8 mouse cellular contexts compared by ENCODE assay signal in the genomic region with DNA sequence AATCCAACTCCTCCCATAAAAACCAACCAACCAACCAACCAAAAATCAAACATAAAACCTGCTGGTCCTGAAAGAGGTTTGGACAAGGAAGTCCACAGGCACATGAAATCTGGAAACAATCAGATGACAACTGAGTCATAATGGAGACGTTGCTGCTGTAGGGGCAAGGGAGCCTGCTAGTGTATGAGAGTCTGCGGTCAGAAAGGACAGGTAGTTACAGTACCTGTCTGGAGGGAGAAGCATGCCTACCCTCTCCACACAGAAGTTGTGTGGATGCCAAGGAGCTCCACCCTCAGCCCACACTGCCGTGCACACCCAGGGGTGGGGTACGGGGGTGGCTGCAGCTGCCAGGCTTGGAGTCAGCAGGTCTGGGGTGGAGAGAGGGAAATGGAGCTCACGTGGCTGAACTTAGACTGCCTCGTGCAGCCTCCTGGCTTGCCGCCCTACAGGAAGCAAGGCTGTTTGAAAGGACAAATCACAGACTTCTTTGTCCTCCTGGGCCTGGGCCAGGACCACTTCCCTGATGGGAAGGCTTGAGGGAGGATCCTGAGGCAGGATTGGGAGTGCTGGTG. TPM values are rescaled to one million over a fixed set of nuclear protein-coding genes. Genes with fewer than 3 reads are reported as not detected.
DNase-seq lines count a peak whose midpoint lies in the region; ATAC-seq and TF ChIP-seq lines count a peak whose summit lies in the region.

No protein-coding gene starts in this region.

- H3K27ac ChIP-seq in hindbrain, embryonic 13.5 days, result no peak overlapping the region
- no peak overlapping the region for H3K27ac ChIP-seq in hindbrain, embryonic 11.5 days (ENCODE audit: low read depth, low read length)
- peak overlapping the region; percentile 80 for H3K27ac ChIP-seq in heart, adult 2 months
- peak overlapping the region; percentile 92 for H3K27ac ChIP-seq in kidney, embryonic 15.5 days
- peak overlapping the region; percentile 82 for H3K27ac ChIP-seq in limb, embryonic 13.5 days

- TF ChIP-seq CTCF in heart, adult 2 months (IDR thresholded peaks at IDR 0.05), result no peak

- H3K4me3 ChIP-seq in hindbrain, embryonic 13.5 days, result no peak overlapping the region
- H3K4me3 ChIP-seq in hindbrain, embryonic 11.5 days (ENCODE audit: low read depth, low read length), result no peak overlapping the region
- H3K4me3 ChIP-seq in heart, adult 2 months, result no peak overlapping the region
- H3K4me3 ChIP-seq in kidney, embryonic 15.5 days (replicated peaks), result no peak overlapping the region
- no peak overlapping the region for H3K4me3 ChIP-seq in limb, embryonic 13.5 days

- no peak overlapping the region for H3K4me2 ChIP-seq in hindbrain, embryonic 13.5 days
- H3K4me2 ChIP-seq in hindbrain, embryonic 11.5 days (replicated peaks; ENCODE audit: low read depth, low read length), result no peak overlapping the region
- H3K4me2 ChIP-seq in kidney, embryonic 15.5 days, result peak overlapping the region; percentile 21; the same call in 1 of the 2 replicates
- peak overlapping the region; percentile 40 for H3K4me2 ChIP-seq in limb, embryonic 13.5 days (replicated peaks)

- no peaks in the 10 kb centered on the region for H3K27me3 ChIP-seq in hindbrain, embryonic 13.5 days
- no peaks in the 10 kb centered on the region for H3K27me3 ChIP-seq in hindbrain, embryonic 11.5 days (ENCODE audit: control insufficient read depth, insufficient read depth, low read length)
- H3K27me3 ChIP-seq in heart, adult 2 months (ENCODE audit: control insufficient read depth, insufficient read depth, low read length), result no peaks in the 10 kb centered on the region
- H3K27me3 ChIP-seq in kidney, embryonic 15.5 days, result no peaks in the 10 kb centered on the region
- no peaks in the 10 kb centered on the region for H3K27me3 ChIP-seq in limb, embryonic 13.5 days

- peak; percentile 92 for TF ChIP-seq EP300 in heart, adult 2 months (IDR thresholded peaks at IDR 0.05; ENCODE audit: insufficient read depth, low read depth, low read length)

- peak; percentile 70; the same call in 1 of the 2 replicates for TF ChIP-seq POLR2A in heart, adult 2 months (IDR thresholded peaks at IDR 0.05; ENCODE audit: insufficient read depth, low read depth, low read length)

- 56% methylated on average over 7 of the region's 7 CpGs for WGBS in hindbrain, embryonic 13.5 days
- 64% methylated on average over 7 of the region's 7 CpGs for WGBS in hindbrain, embryonic 11.5 days
- 5% methylated on average over 7 of the region's 7 CpGs for WGBS in heart, adult 2 months
- 38% methylated on average over 7 of the region's 7 CpGs for WGBS in kidney, embryonic 15.5 days
- 31% methylated on average over 7 of the region's 7 CpGs for WGBS in limb, embryonic 13.5 days

- peaks cover 8% of the 10 kb centered on the region for H3K4me1 ChIP-seq in hindbrain, embryonic 13.5 days (replicated peaks)
- H3K4me1 ChIP-seq in hindbrain, embryonic 11.5 days (replicated peaks; ENCODE audit: control insufficient read depth, insufficient read depth, low read length), result no peaks in the 10 kb centered on the region
- peaks cover 13% of the 10 kb centered on the region for H3K4me1 ChIP-seq in heart, adult 2 months (ENCODE audit: control insufficient read depth, insufficient read depth, low read length)
- H3K4me1 ChIP-seq in kidney, embryonic 15.5 days, result peaks cover 23% of the 10 kb centered on the region
- peaks cover 19% of the 10 kb centered on the region for H3K4me1 ChIP-seq in limb, embryonic 13.5 days

- peaks cover 9% of the 10 kb centered on the region; the same call in 1 of the 2 replicates for H3K36me3 ChIP-seq in hindbrain, embryonic 13.5 days
- no peaks in the 10 kb centered on the region for H3K36me3 ChIP-seq in hindbrain, embryonic 11.5 days (ENCODE audit: control insufficient read depth, insufficient read depth, low read length)
- no peaks in the 10 kb centered on the region for H3K36me3 ChIP-seq in heart, adult 2 months (ENCODE audit: control insufficient read depth, insufficient read depth, low read length)
- peaks cover 11% of the 10 kb centered on the region; the same call in 1 of the 2 replicates for H3K36me3 ChIP-seq in kidney, embryonic 15.5 days
- peaks cover 14% of the 10 kb centered on the region; the same call in 1 of the 2 replicates for H3K36me3 ChIP-seq in limb, embryonic 13.5 days

- DNase-seq in hindbrain, embryonic 11.5 days (ENCODE audit: low spot score), result no peak
- DNase-seq in heart, adult 2 months, result peak; percentile 96 to 97
- peak; percentile 52 for DNase-seq in naive thymus-derived CD4-positive, alpha-beta T cell, adult 2 months (ENCODE audit: low read depth)
- DNase-seq in thymus, postnatal 14 days, result peak; percentile 28

- H3K9ac ChIP-seq in hindbrain, embryonic 13.5 days, result no peak overlapping the region
- no peak overlapping the region for H3K9ac ChIP-seq in hindbrain, embryonic 11.5 days (ENCODE audit: low read depth, low read length)
- H3K9ac ChIP-seq in heart, adult 2 months (ENCODE audit: low read depth, low read length), result peak overlapping the region; percentile 49
- H3K9ac ChIP-seq in kidney, embryonic 15.5 days, result no peak overlapping the region
- H3K9ac ChIP-seq in limb, embryonic 13.5 days, result no peak overlapping the region

- H3K79me2 ChIP-seq in heart, adult 2 months (replicated peaks; ENCODE audit: control insufficient read depth, insufficient read depth, low read length), result no peaks in the 10 kb centered on the region

- intact Hi-C loops in heart, adult 2 months (cut with DNase I), result no loop called here

- peak; percentile 37 for ATAC-seq in hindbrain, embryonic 13.5 days (ENCODE audit: low FRiP score)
- ATAC-seq in hindbrain, embryonic 11.5 days (ENCODE audit: low FRiP score), result no peak
- ATAC-seq in common myeloid progenitor, adult 5-6 weeks (replicated peaks; ENCODE audit: low read depth, poor library complexity, severe bottlenecking), result peak; percentile 36
- peak; percentile 78 for ATAC-seq in kidney, embryonic 15.5 days (replicated peaks; ENCODE audit: low FRiP score)
- ATAC-seq in limb, embryonic 13.5 days (ENCODE audit: low FRiP score, low read depth), result peak; percentile 80

- 0 out of 2 replicates have a peak, but pooled peaks cover 3% of the 10 kb centered on the region for H3K9me3 ChIP-seq in hindbrain, embryonic 13.5 days
- H3K9me3 ChIP-seq in hindbrain, embryonic 11.5 days (ENCODE audit: control insufficient read depth, low read length), result no peaks in the 10 kb centered on the region
- no peaks in the 10 kb centered on the region for H3K9me3 ChIP-seq in kidney, embryonic 15.5 days (replicated peaks)
- H3K9me3 ChIP-seq in limb, embryonic 13.5 days, result no peaks in the 10 kb centered on the region

RNA-seq across cellular contexts. Expression of gene Ap5s1, which starts 2.4 kb away (rescaled TPM):
- polyA plus RNA-seq in hindbrain, embryonic 13.5 days (2015; fragmentation: Nextera tagmentation; extraction: Ambion mirVana), result 31.0 and 35.8 TPM in 2 replicates
- 23.9 and 25.2 TPM in 2 replicates for polyA plus RNA-seq in hindbrain, embryonic 11.5 days (2014; fragmentation: Nextera tagmentation; extraction: Ambion mirVana)
- 2.4 and 2.6 TPM in 2 replicates for total RNA-seq in common myeloid progenitor, adult 5-6 weeks (2017)
- total RNA-seq in heart, adult 2 months (2021), result 10 to 100 TPM; 33.1 to 41.7 TPM
- 71.4 and 121 TPM in 2 replicates for polyA plus RNA-seq in heart, adult 2 months (2012; rRNA removed)
- polyA plus RNA-seq in kidney, embryonic 15.5 days (2015; fragmentation: Nextera tagmentation; extraction: Ambion mirVana), result 25.6 TPM in 2 replicates
- polyA plus RNA-seq in limb, embryonic 13.5 days (2015; fragmentation: Nextera tagmentation; extraction: Ambion mirVana), result 28.0 and 31.3 TPM in 2 replicates

RNA-seq across cellular contexts. Expression of gene Spef1, which starts 17.4 kb away (rescaled TPM):
- polyA plus RNA-seq in hindbrain, embryonic 13.5 days (2015; fragmentation: Nextera tagmentation; extraction: Ambion mirVana), result 8.7 and 9.9 TPM in 2 replicates
- polyA plus RNA-seq in hindbrain, embryonic 11.5 days (2014; fragmentation: Nextera tagmentation; extraction: Ambion mirVana), result 7.7 and 9.4 TPM in 2 replicates
- 2.7 and 4.7 TPM in 2 replicates for total RNA-seq in common myeloid progenitor, adult 5-6 weeks (2017)
- total RNA-seq in heart, adult 2 months (2021), result 1 to 10 TPM; 4.4 to 5.2 TPM
- polyA plus RNA-seq in heart, adult 2 months (2012; rRNA removed), result 3.3 and 4.0 TPM in 2 replicates
- polyA plus RNA-seq in kidney, embryonic 15.5 days (2015; fragmentation: Nextera tagmentation; extraction: Ambion mirVana), result 3.2 and 3.6 TPM in 2 replicates
- polyA plus RNA-seq in limb, embryonic 13.5 days (2015; fragmentation: Nextera tagmentation; extraction: Ambion mirVana), result 4.7 and 5.5 TPM in 2 replicates

RNA-seq across cellular contexts. Expression of gene Cdc25b, which starts 17.7 kb away (rescaled TPM):
- 34.1 and 41.8 TPM in 2 replicates for polyA plus RNA-seq in hindbrain, embryonic 13.5 days (2015; fragmentation: Nextera tagmentation; extraction: Ambion mirVana)
- 102 and 106 TPM in 2 replicates for polyA plus RNA-seq in hindbrain, embryonic 11.5 days (2014; fragmentation: Nextera tagmentation; extraction: Ambion mirVana)
- 13.3 and 15.8 TPM in 2 replicates for total RNA-seq in common myeloid progenitor, adult 5-6 weeks (2017)
- 10 to 100 TPM in 1 of 2 experiments, 1 to 10 TPM in 1; 4.3 to 10.3 TPM for total RNA-seq in heart, adult 2 months (2021)
- 9.8 and 12.5 TPM in 2 replicates for polyA plus RNA-seq in heart, adult 2 months (2012; rRNA removed)
- 62.1 and 71.5 TPM in 2 replicates for polyA plus RNA-seq in kidney, embryonic 15.5 days (2015; fragmentation: Nextera tagmentation; extraction: Ambion mirVana)
- 57.6 and 60.3 TPM in 2 replicates for polyA plus RNA-seq in limb, embryonic 13.5 days (2015; fragmentation: Nextera tagmentation; extraction: Ambion mirVana)

RNA-seq across cellular contexts. Expression of gene Cenpb, which starts 24.6 kb away (rescaled TPM):
- 13.3 and 13.4 TPM in 2 replicates for polyA plus RNA-seq in hindbrain, embryonic 13.5 days (2015; fragmentation: Nextera tagmentation; extraction: Ambion mirVana)
- polyA plus RNA-seq in hindbrain, embryonic 11.5 days (2014; fragmentation: Nextera tagmentation; extraction: Ambion mirVana), result 8.8 and 9.0 TPM in 2 replicates
- 17.6 and 18.7 TPM in 2 replicates for total RNA-seq in common myeloid progenitor, adult 5-6 weeks (2017)
- total RNA-seq in heart, adult 2 months (2021), result 10 to 100 TPM; 71.9 to 92.6 TPM
- 57.1 and 58.5 TPM in 2 replicates for polyA plus RNA-seq in heart, adult 2 months (2012; rRNA removed)
- polyA plus RNA-seq in kidney, embryonic 15.5 days (2015; fragmentation: Nextera tagmentation; extraction: Ambion mirVana), result 10.6 and 10.8 TPM in 2 replicates
- 11.2 and 11.6 TPM in 2 replicates for polyA plus RNA-seq in limb, embryonic 13.5 days (2015; fragmentation: Nextera tagmentation; extraction: Ambion mirVana)

RNA-seq across cellular contexts. Expression of gene Mavs, which starts 29.4 kb away (rescaled TPM):
- polyA plus RNA-seq in hindbrain, embryonic 13.5 days (2015; fragmentation: Nextera tagmentation; extraction: Ambion mirVana), result 6.7 and 6.9 TPM in 2 replicates
- 8.7 and 10.7 TPM in 2 replicates for polyA plus RNA-seq in hindbrain, embryonic 11.5 days (2014; fragmentation: Nextera tagmentation; extraction: Ambion mirVana)
- 15.8 and 16.5 TPM in 2 replicates for total RNA-seq in common myeloid progenitor, adult 5-6 weeks (2017)
- total RNA-seq in heart, adult 2 months (2021), result 10 to 100 TPM; 65.2 to 79.6 TPM
- polyA plus RNA-seq in heart, adult 2 months (2012; rRNA removed), result 89.0 and 127 TPM in 2 replicates
- polyA plus RNA-seq in kidney, embryonic 15.5 days (2015; fragmentation: Nextera tagmentation; extraction: Ambion mirVana), result 27.8 and 30.2 TPM in 2 replicates
- polyA plus RNA-seq in limb, embryonic 13.5 days (2015; fragmentation: Nextera tagmentation; extraction: Ambion mirVana), result 16.6 and 16.7 TPM in 2 replicates

Comparison
In these comparisons a context has a peak if more than half of its experiments do, and no peak if none do; other contexts are left out.
1. H3K27ac ChIP-seq: peak in heart, adult 2 months (single experiment), kidney, embryonic 15.5 days (single experiment) and limb, embryonic 13.5 days (single experiment); none in hindbrain, embryonic 13.5 days (single experiment) and hindbrain, embryonic 11.5 days (single experiment).
2. H3K4me2 ChIP-seq: peak in kidney, embryonic 15.5 days (single experiment) and limb, embryonic 13.5 days (single experiment); none in hindbrain, embryonic 13.5 days (single experiment) and hindbrain, embryonic 11.5 days (single experiment).